Mouse (Mus musculus) urinary bladder, postnatal 25 days (tissue): ENCODE results near the gene Vps13d.

ENCODE experiments used
- DNase-seq: peaks from one replicate; pipeline ENCODE4 v3.0.0; 2022; ENCODE audit warnings: low spot score

Gene Vps13d

DNA sequence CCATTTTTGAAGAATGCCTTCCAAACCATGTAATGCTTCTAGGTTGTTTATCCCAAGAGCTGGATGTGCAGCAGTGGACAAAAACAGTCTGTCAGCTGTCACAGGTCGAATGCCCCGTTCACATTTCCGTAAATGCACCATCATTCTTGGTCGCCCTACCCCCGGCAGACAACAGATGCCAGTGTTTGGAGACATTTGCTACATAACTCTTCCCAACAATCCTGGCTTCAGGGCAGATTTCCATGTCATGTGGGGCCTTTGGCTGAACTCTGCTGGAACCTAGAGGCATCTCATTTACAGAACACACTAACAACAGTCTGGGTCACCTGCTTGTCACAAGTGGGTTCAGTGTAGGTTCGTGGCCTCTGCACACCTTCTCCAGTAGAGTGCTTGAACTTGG, 190.6 kb downstream of the Vps13d start:
- DNase-seq: no peak

DNA sequence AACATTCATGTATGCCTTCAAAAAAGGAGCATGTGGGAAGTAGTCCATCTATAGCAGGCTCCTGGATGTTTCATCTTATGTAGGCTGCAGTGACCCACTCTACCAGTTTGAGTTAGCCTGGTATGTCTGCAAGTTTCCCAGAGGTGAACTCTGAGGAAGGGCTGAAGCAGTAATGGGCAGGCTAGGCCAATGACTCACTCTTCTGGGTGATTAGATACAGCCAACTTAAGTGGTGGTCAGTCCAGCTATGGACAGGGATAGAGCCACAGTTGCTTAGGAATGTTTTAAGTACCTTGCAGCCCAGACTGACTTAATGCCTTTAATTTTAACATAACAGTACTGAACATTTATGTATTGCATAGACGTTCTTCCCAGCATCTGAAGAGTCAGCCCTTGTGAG, 192.1 kb downstream of the Vps13d start:
- no peak for DNase-seq

GRCm38 (mm10) chr4:144999903-145000382, 194.9 kb downstream of the Vps13d start:
- peak; percentile 80 for DNase-seq

DNA sequence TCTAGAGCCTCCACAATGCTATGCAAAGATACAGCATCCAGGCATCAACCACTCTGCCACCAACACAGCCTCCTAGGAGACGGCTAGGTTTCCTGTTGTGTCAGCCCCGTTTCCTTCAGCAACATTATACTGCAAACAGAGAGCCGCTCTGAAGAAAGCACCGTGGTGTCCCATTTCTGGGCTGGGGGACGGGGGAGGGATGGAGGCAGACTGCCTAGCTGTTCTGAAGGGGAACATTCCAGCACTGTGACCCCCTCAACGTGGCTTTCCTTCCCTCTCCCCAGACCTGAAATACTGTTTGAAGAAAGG, 195.3 kb downstream of the Vps13d start:
- no peak for DNase-seq

DNA sequence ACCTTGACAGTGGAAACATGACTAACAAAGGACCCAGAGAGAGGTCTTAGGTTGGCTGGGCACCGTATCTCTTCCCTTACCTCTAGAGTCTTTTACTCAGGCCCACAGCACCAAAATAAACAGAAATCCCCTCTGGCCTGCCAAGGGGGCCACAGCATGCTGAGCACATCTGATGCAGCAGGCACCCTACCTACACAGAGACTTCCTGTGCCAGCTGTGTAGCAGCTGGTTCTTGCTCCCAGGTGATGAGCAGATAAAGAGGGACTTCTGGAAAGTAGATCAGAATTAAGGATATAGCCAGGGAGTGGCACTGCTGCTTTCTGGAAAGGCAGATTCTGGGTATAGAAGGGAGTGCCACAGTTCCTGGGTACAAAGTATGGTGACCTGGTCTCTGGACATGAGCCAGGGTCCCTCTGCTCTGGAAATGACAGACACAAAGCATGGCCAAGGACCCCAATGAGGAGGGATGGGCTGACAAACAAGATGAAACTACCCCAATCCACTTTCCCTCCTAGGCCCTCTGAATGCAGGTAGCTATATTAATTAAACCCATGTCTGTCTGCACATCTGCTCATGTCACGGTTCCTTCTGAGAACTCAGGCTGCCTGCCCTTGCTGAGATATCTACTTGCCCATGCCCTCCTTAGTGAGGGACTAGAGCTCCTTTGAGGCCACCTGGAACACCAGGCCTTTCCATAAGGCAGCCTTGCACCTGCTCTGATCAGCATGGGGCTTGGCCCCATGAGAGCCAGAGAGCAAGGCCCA, 195.8 kb downstream of the Vps13d start:
- DNase-seq: no peak

- DNase-seq: no peak
These were observed 196.7 kb downstream of the Vps13d start for GRCm38 (mm10) chr4:144997887-144998658.

GRCm38 (mm10) chr4:144996996-144997820, 197.6 kb downstream of the Vps13d start:
- DNase-seq: no peak

- DNase-seq: no peak
These were observed 199.0 kb downstream of the Vps13d start for GRCm38 (mm10) chr4:144995826-144996225.

DNA sequence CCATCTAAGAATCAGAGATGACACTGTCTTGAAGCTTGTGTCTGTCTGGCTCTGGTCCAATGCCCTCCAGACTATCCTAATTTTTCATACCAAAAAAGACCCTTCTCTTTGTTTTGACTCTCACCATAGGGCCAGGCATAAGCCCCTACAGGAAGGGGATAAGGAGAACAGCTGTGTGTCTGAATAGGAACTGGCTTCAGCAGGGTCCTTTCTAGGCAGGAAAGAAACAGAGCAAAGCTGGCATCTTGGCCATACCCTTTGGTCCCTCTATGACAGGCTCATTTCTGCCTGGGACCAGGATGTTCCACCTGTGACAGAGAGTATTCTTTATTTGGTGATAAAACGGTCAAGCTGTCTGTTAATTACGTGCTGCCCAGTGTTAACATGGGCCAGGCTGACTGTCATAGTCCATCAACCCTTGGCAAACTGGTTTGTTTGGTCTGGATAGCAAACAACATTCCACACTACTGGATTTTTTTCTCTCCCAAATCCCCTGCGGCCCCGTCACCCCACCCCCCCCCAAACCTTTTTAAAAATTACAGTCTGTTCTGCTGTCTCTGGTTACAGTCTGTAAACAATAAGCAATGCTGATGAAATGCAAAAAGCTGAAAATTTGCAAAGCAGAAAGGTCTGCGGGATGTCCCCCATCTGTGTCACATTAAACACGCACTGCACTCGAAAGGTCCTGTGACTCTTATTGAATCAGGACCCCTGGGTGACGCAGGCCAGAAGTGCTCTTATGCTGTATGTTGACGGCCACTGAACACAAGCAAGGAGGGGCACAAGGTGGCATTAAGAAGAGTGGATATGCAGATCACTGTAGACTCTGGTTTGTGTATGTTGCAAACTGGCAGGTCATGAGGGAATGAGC, 201.5 kb downstream of the Vps13d start:
- no peak for DNase-seq

DNA sequence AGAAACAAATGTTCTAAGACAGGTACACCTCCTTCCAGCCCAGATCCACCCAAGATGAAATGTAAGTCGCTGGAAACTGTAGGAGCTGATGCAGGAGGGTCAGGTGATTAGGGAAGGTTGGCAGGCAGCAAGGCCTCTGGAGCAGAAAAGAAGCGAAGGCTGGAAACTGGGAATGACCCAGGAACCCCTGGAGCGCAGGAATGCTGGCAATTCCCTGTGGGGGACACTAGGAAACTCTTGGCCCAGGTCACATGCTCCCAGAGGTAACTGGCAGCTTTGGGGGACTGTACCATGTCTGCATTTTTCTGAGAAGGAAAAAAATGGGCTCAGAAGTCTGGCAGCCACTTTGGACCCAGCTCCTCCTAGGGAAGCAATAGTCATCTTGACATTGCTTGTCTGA, 202.4 kb downstream of the Vps13d start:
- no peak for DNase-seq

- DNase-seq: no peak
These were observed 206.2 kb downstream of the Vps13d start for GRCm38 (mm10) chr4:144988443-144989206.

GRCm38 (mm10) chr4:144986016-144986805, 208.6 kb downstream of the Vps13d start:
- DNase-seq: no peak

DNA sequence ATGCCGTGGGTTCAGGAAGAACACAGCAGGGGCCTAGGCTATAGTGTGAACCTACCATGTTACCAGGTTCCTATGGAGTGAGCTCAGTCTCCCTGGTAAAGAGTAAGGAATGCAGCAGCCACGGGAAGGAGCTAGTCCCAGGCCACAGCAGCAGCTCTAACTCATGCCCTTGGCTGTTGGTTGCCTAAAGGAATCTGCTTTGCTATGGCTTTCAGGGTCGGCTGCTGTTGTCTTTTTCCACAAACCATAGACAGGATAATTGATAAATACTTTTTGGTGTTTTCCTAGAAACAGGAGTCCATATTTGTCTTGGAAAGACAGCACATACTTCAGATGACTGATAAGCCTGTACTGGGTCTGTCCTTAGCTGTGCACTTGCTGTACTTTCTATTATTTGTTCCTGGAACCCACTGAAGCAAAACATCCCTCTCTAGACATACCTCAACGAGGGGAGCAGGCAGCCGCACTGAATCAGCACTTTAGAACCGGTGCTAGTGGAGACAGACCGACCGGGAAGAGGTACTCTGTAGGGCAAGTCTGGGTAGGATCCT, 210.9 kb downstream of the Vps13d start:
- DNase-seq: no peak

GRCm38 (mm10) chr4:144983228-144983744, 211.5 kb downstream of the Vps13d start:
- DNase-seq: no peak

GRCm38 (mm10) chr4:144980811-144981551, 213.8 kb downstream of the Vps13d start:
- DNase-seq: no peak

DNA sequence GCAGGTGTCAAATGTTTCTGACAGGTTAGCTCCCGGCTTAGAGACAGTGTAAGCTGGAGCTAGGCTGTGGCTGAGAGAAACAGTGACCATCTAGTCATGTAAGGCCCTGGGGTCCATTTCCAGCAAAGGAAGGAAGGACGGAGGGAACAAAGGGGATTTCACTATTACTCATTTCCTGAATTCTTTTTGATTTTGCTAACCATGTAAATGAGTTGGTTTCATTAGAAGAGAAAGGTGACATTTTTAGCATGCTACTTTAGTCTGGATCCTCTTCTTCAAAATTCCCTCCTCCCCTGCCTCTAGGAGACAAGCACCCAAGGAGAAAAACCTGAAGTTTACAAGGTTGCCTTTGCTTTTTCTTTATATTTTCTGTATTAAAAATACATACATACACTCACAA, 214.7 kb downstream of the Vps13d start:
- no peak for DNase-seq

DNA sequence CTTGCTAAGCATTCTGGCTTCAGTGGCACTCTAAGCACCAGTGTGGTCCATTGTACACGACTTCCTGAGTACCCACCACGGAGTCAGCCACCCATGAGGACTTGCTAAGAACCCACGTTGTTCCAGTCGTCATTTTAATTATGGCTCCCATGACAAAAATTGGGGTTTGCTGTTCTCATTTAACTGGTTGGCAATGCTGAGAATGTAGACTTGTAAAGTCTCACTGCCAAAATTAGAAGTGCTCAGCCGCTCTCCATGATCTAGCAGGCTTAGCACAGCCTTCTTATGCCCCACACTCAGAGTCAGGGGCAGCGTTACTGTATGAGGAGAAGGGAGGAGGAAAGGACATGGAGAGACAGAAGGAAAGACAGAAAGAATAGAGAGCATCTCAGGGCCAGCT, 216.8 kb downstream of the Vps13d start:
- DNase-seq: no peak

GRCm38 (mm10) chr4:144977057-144977456, 217.7 kb downstream of the Vps13d start:
- DNase-seq: no peak

- no peak for DNase-seq
These were observed 219.3 kb downstream of the Vps13d start for GRCm38 (mm10) chr4:144975505-144975904.
